Mouse (Mus musculus) intestine, embryonic 15.5 days (tissue): ENCODE measurements around the gene Fam98b. TPM values are rescaled to one million over a fixed set of nuclear protein-coding genes. Genes with fewer than 3 reads are reported as not detected.

Source experiments
- ATAC-seq: fragments of 200-750 bp; cut with Nextera tagmentation; 2 replicates; pipeline ENCODE4 v1.8.0; 2017; ENCODE audit warnings: moderate TSS enrichment, moderate library complexity
- H3K27ac ChIP-seq: fragments of 300-500 bp; sonication (generic); 2 replicates; pipeline ENCODE4 v1.5.1; 2015; ENCODE audit warnings: mild to moderate bottlenecking, inconsistent platforms
- H3K27me3 ChIP-seq: fragments of 300-500 bp; sonication (generic); replicated peaks from 2 replicates; pipeline ENCODE4 v1.6.1; 2015; ENCODE audit warnings: inconsistent platforms
- H3K36me3 ChIP-seq: fragments of 300-500 bp; sonication (generic); 2 replicates; pipeline ENCODE4 v1.6.1; 2015; ENCODE audit warnings: inconsistent platforms
- H3K4me1 ChIP-seq: fragments of 300-500 bp; sonication (generic); replicated peaks from 2 replicates; pipeline ENCODE4 v1.6.1; 2015; ENCODE audit warnings: inconsistent platforms
- H3K4me2 ChIP-seq: fragments of 300-500 bp; sonication (generic); replicated peaks from 2 replicates; pipeline ENCODE4 v1.6.1; 2015; ENCODE audit warnings: mild to moderate bottlenecking, inconsistent platforms
- H3K4me3 ChIP-seq: fragments of 300-500 bp; sonication (generic); replicated peaks from 2 replicates; pipeline ENCODE4 v1.5.1; 2015; ENCODE audit warnings: inconsistent platforms
- H3K9ac ChIP-seq: fragments of 300-500 bp; sonication (generic); 2 replicates; pipeline ENCODE4 v1.6.1; 2015; ENCODE audit warnings: inconsistent platforms
- H3K9me3 ChIP-seq: fragments of 300-500 bp; sonication (generic); 2 replicates; pipeline ENCODE4 v1.6.1; 2016; ENCODE audit warnings: inconsistent platforms
- WGBS: fragments of 180-500 bp; shearing (Covaris S2); methylation state at CpG from one replicate; pipeline ENCODE4 v1.1.7; 2015; 5-methylcytosine and 5-hydroxymethylcytosine counted together
- polyA plus RNA-seq: library from polyadenylated mRNA; unstranded; fragments of >200 nt; fragmentation: Nextera tagmentation; extraction: Ambion mirVana; gene quantifications from 2 replicates; pipeline ENCODE4 v1.2.1, GENCODE M21; 2015

Gene Fam98b
- polyA plus RNA-seq, 1 experiment from 2014 or later: 8.2 TPM

GRCm38 (mm10) chr2:117231257-117231656 is 18.3 kb upstream of the Fam98b start:
- WGBS: 5% methylated on average over 13 of the region's 13 CpGs
- no peak overlapping the region for H3K9ac ChIP-seq
- H3K9me3 ChIP-seq: no peaks in the 10 kb centered on the region
- ATAC-seq: peak; percentile 86
- no peak overlapping the region for H3K4me3 ChIP-seq
- no peaks in the 10 kb centered on the region for H3K27me3 ChIP-seq
- H3K27ac ChIP-seq: no peak overlapping the region
- no peak overlapping the region for H3K4me2 ChIP-seq
- no peaks in the 10 kb centered on the region for H3K4me1 ChIP-seq
- H3K36me3 ChIP-seq: no peaks in the 10 kb centered on the region

GRCm38 (mm10) chr2:117241953-117242352 is 7.6 kb upstream of the Fam98b start:
- Histone ChIP-seq H3K27me3 (no peaks in the 10 kb centered on the region), H3K4me1 (no peaks in the 10 kb centered on the region), H3K4me2 (no peak overlapping the region), H3K36me3 (no peaks in the 10 kb centered on the region), H3K27ac (no peak overlapping the region), H3K4me3 (no peak overlapping the region), H3K9ac (no peak overlapping the region), H3K9me3 (no peaks in the 10 kb centered on the region)
- 82% methylated on average over 4 of the region's 4 CpGs for WGBS
- no peak for ATAC-seq

DNA sequence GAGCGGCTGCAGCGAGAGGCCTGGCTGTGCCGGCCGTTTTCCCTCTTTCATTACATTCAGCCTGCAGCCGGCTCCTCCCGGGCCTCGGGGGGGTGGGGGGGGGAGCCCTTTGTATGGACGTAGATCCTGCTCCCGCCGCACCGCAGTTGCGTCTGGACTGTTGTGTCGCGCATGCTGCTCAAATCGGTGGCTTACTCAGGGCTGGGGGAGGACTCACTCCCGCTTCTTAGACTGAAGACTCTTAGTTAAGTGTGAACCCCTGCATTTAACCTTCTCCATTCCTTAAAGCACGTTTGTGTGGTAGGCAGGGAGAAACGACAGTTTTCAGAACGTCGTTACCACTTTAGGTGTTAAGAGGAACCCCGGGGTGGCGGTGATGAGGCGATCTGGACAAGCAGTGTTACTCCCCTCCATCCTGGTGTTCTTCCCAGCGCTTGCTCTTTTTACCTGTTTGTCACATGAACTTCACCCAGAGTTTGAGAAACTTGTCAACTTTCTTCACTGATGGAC is 517 bp downstream of the Fam98b start:
- Histone ChIP-seq H3K27ac (peak overlapping the region; percentile 85; the same call in 1 of the 2 replicates), H3K4me2 (peak overlapping the region; percentile 71), H3K4me1 (no peaks in the 10 kb centered on the region; the same call in 1 of the 2 replicates), H3K4me3 (peak overlapping the region; percentile 95), H3K27me3 (no peaks in the 10 kb centered on the region), H3K36me3 (no peaks in the 10 kb centered on the region), H3K9me3 (no peaks in the 10 kb centered on the region), H3K9ac (peak overlapping the region; percentile 99)
- WGBS: 0% methylated on average over 24 of the region's 24 CpGs
- ATAC-seq: peak; percentile 80

- no peak for ATAC-seq
- Histone ChIP-seq H3K4me1 (no peaks in the 10 kb centered on the region; the same call in 1 of the 2 replicates), H3K9me3 (no peaks in the 10 kb centered on the region), H3K9ac (no peak overlapping the region), H3K4me3 (no peak overlapping the region), H3K27ac (no peak overlapping the region), H3K36me3 (no peaks in the 10 kb centered on the region), H3K4me2 (no peak overlapping the region), H3K27me3 (no peaks in the 10 kb centered on the region)
- 81% methylated on average over 2 of the region's 2 CpGs for WGBS
Observed at GRCm38 (mm10) chr2:117255415-117255814, 5.9 kb downstream of the Fam98b start.

DNA sequence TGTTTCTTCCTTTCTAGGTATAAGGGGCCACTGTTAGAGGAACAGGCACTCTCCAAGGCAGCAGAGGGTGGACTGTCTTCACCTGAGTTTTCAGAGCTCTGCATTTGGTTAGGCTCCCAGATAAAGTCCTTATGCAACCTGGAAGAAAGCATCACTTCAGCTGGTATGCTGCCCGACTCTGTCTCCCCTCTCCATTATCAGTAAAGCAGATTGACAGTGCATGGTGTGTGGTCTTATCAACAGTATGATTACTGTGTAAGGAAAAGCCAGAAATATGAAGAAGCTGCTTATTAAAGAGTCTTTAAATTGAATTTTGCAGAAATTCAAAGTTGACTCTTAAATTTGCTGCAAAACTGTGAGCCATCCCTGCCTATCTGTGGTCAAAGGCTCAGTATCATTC is 8.1 kb downstream of the Fam98b start:
- ATAC-seq: no peak
- Histone ChIP-seq H3K27ac (no peak overlapping the region), H3K4me2 (no peak overlapping the region), H3K4me1 (no peaks in the 10 kb centered on the region), H3K36me3 (no peaks in the 10 kb centered on the region), H3K27me3 (no peaks in the 10 kb centered on the region), H3K4me3 (no peak overlapping the region), H3K9me3 (no peaks in the 10 kb centered on the region), H3K9ac (no peak overlapping the region)
- WGBS: 93% methylated on average over 1 of the region's 1 CpGs

GRCm38 (mm10) chr2:117262184-117262583 is 12.6 kb downstream of the Fam98b start:
- H3K4me2 ChIP-seq: no peak overlapping the region
- WGBS: 87% methylated on average over 5 of the region's 5 CpGs
- H3K9ac ChIP-seq: no peak overlapping the region
- no peaks in the 10 kb centered on the region for H3K4me1 ChIP-seq
- H3K27me3 ChIP-seq: no peaks in the 10 kb centered on the region
- no peak for ATAC-seq
- H3K27ac ChIP-seq: no peak overlapping the region
- no peaks in the 10 kb centered on the region for H3K9me3 ChIP-seq
- no peak overlapping the region for H3K4me3 ChIP-seq
- H3K36me3 ChIP-seq: 0 out of 2 replicates have a peak, but pooled peaks cover 6% of the 10 kb centered on the region

DNA sequence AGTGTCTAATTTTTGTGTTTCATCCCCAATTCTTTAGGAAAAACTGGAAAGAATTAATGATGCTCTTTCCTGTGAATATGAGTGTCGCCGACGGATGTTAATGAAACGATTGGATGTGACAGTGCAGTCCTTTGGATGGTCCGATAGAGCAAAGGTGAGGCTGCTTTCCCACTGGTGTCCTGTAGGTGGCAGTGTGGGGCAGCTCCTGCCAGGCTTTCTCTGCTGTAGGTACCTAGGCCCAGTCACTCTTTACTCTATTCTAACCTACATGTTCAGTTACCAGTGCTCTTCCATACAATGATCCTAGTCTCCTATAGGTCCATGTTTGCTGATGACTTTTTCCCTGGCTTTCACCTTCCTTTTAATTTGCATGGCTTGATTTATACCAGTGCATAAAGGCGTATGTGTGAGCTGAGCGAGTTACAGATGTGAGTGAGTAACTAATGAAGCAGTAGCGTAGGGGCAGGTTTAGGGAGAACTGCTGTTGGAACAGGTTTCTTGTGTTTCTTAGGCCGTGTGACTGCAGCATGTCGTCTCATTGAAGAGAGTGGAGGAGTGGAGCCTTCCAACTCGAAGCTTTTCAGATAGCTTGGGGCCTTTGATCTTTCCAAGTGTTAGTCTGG is 14.4 kb downstream of the Fam98b start:
- H3K27me3 ChIP-seq: no peaks in the 10 kb centered on the region
- H3K27ac ChIP-seq: no peak overlapping the region
- H3K9ac ChIP-seq: no peak overlapping the region
- no peaks in the 10 kb centered on the region for H3K4me1 ChIP-seq
- H3K36me3 ChIP-seq: peaks cover 14% of the 10 kb centered on the region; the same call in 1 of the 2 replicates
- H3K4me3 ChIP-seq: no peak overlapping the region
- H3K4me2 ChIP-seq: no peak overlapping the region
- 68% methylated on average over 11 of the region's 11 CpGs for WGBS
- peak; percentile 61; the same call in 1 of the 2 replicates for ATAC-seq
- H3K9me3 ChIP-seq: no peaks in the 10 kb centered on the region

GRCm38 (mm10) chr2:117288291-117288690 is 38.8 kb downstream of the Fam98b start:
- Histone ChIP-seq H3K27me3 (no peaks in the 10 kb centered on the region), H3K9ac (no peak overlapping the region), H3K4me3 (no peak overlapping the region), H3K4me1 (no peaks in the 10 kb centered on the region), H3K36me3 (no peaks in the 10 kb centered on the region), H3K4me2 (no peak overlapping the region), H3K9me3 (no peaks in the 10 kb centered on the region), H3K27ac (no peak overlapping the region)
- WGBS: 91% methylated on average over 7 of the region's 7 CpGs
- ATAC-seq: no peak

DNA sequence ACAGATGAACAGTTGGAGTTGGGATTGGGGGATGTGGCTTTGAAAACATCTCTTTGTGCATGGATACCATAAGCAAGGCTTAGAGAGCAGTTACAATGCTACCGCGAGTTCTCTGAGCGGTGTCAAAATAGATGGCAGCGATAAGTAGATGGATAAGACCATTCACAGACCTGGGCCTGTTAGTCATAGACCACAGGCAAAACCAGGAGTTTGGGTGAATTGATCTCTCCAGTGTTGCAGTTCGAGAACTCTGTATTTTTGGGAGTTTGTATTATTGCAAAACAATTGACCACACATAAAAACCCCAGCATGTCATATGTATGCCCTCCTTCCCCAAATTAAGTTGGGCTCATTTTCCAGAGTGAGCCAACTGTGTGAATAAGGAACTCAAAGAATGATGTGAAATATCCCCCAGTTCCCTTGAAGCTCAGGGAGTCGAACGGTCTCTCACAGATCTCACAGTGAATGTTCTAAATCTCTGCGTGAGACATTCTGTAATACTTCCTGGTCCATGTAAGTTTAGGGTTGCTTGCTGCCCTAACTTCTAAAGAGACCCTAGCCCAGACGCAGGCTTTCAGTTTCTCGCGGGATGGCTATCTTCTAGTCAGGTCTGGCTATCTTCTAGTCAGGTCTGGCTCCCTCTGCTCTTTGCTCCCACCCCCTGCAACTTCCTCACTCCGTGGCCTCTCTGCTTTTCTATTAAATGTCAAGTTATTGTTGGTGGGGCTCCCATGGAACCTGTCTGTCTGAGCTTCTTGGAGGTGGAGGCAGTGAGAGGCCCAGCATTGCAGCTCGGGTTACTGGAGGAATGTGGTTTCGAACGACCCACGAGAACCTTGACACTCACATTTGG is 50.3 kb downstream of the Fam98b start:
- no peaks in the 10 kb centered on the region for H3K36me3 ChIP-seq
- H3K4me3 ChIP-seq: no peak overlapping the region
- ATAC-seq: no peak
- no peaks in the 10 kb centered on the region for H3K4me1 ChIP-seq
- no peak overlapping the region for H3K27ac ChIP-seq
- WGBS: 85% methylated on average over 16 of the region's 16 CpGs
- H3K9ac ChIP-seq: no peak overlapping the region
- no peaks in the 10 kb centered on the region for H3K27me3 ChIP-seq
- no peaks in the 10 kb centered on the region for H3K9me3 ChIP-seq
- no peak overlapping the region for H3K4me2 ChIP-seq

- Histone ChIP-seq H3K4me1 (no peaks in the 10 kb centered on the region), H3K27ac (no peak overlapping the region), H3K36me3 (no peaks in the 10 kb centered on the region), H3K9ac (no peak overlapping the region), H3K4me3 (no peak overlapping the region), H3K4me2 (no peak overlapping the region), H3K27me3 (no peaks in the 10 kb centered on the region), H3K9me3 (no peaks in the 10 kb centered on the region)
- no peak for ATAC-seq
- 88% methylated on average over 12 of the region's 12 CpGs for WGBS
Observed at GRCm38 (mm10) chr2:117303391-117304350, 54.1 kb downstream of the Fam98b start.

DNA sequence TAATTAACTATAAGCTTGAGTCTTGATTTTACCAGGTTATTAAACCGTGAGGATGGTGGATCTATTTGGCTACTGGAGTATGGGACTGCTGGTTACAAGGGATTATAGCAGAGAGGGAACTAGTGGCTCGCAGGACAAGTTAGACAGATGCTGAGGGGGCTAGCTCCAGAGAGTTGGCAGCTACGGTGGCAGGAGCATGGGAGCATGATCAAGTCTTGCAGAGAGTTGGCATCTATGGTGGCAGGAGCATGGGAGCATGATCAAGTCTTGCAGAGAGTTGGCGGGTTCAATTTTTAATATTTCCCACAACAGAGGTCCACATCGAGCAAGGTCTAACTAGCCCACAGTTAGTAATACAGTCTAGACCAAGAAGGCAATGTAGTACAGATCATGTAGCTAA is 55.4 kb downstream of the Fam98b start:
- Histone ChIP-seq H3K9me3 (no peaks in the 10 kb centered on the region), H3K27ac (no peak overlapping the region), H3K4me2 (no peak overlapping the region), H3K4me3 (no peak overlapping the region), H3K4me1 (no peaks in the 10 kb centered on the region), H3K36me3 (no peaks in the 10 kb centered on the region), H3K27me3 (no peaks in the 10 kb centered on the region), H3K9ac (no peak overlapping the region)
- WGBS: 90% methylated on average over 5 of the region's 5 CpGs
- ATAC-seq: no peak

DNA sequence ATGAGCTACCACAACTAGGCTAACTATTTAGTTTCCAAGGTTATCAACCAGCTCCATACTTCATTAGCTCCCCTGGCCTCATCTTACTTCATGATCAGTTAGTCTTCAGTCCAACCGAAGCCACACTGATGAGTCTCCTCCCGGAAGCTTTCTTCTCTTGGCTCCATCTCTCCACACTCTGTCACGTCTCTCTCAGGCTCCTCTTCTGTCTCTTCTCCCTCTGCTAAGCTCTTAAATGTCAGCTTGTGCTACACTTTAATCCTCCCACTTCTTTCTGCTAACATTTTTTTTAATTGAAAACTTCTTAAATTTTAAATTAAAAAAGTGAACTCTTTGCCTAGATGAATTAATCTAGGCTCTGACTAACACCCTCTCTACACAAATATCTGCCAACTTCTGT is 58.4 kb downstream of the Fam98b start:
- WGBS: 88% methylated on average over 3 of the region's 3 CpGs
- Histone ChIP-seq H3K4me1 (no peaks in the 10 kb centered on the region), H3K4me3 (no peak overlapping the region), H3K36me3 (no peaks in the 10 kb centered on the region), H3K9ac (no peak overlapping the region), H3K27ac (no peak overlapping the region), H3K27me3 (no peaks in the 10 kb centered on the region), H3K9me3 (no peaks in the 10 kb centered on the region), H3K4me2 (no peak overlapping the region)
- no peak for ATAC-seq
